Mouse (Mus musculus): ENCODE measurements around the gene Zbtb43.

DNA sequence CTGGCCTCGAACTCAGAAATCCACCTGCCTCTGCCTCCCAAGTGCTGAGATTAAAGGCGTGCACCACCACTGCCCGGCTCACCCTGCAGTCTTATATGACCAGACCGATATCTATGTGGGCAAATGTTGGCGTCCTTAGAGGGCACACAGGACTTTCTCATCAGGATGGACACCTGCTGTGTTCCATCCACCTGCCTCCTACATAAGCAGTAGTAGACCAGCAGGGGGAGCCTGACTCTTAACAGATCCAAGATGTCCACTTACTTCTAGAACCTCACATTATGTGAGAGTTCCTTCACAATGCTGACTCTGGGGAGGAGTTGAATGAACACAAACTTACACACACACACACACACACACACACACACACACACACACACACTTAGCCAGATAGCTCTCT is 35.5 kb downstream of the Zbtb43 start:
- no peak for TF ChIP-seq POLR2A (IDR thresholded peaks at IDR 0.05; ENCODE audit: low read depth, low read length)
- peak; percentile 67 for TF ChIP-seq CTCF (conservative IDR thresholded peaks at IDR 0.05; ENCODE audit: insufficient read depth, insufficient read length, low read depth, low read length)

Data from kidney, adult 2 months (tissue).